Mouse (Mus musculus): ENCODE results near the gene Atg4a. TPM values are rescaled to one million over a fixed set of nuclear protein-coding genes. Genes with fewer than 3 reads are reported as not detected.

Gene Atg4a
- polyA plus RNA-seq (2014; fragmentation: Illumina TruSeq; extraction: RNeasy Lipid Tissue Mini Kit (QIAGEN cat#74804); ENCODE audit: low read depth, low replicate concordance): 60.5 TPM

DNA sequence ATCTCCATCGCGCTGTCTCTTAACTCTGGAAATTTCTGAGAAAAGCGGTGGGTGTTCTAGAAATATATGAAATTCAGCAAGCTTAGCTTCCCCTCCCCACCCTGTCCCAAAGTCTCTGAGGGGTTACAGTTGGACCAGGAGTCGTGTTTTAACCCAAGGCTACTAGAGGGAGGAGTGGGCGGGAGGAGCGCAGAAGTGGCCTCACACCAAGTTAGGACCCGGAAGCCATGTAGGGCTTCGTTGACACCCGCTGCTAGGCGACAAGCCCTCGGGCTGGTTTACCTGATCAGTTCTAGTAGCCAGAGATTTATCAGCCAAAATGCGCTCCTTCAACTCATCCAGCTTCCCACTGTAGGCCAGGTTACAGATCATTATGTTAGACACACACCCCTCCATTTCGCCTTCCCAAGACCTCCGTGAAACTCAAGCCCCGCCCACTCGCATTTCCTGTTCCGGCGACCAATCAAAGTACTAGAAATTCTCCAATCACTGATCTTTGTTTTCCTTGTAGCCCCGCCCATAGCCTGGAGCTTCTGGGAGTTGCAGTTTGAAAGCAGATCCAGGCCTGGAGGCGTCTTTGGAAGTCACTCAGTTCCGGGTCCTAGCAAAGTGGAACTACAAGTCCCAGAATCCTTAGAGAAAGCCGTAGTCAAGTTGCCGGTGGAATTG is at the start of gene Atg4a, which contains the start of gene Psmd10:
Gene Atg4a, plus strand, starts transcription at position 636 of the 669 bp plus-strand sequence.
Gene Psmd10, minus strand, starts transcription at position 457 of the 669 bp plus-strand sequence.

DNA sequence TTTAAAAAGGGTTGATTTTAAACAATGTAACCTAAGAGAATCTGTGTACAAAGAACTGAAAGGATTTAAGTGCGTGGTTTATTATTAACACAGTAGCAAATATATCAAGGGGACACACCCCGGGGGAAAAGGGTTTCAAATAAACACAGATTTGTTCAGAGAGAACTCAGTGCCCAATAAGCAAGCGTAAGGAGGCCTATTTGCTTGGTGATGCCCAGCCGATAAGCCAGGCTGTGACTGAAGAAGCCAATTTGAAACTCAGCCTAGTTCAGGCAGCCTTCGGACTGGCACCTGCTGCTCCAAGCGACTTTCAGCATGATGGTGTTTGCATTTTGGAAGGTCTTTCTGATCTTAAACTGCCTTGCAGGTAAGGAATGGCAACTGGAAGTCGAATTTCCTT is 49.3 kb upstream of the Atg4a start, which contains the start of gene Vsig1:
Gene Vsig1, plus strand, starts transcription at position 249 of the 400 bp plus-strand sequence.

Other genes starting within 250 kb of the Atg4a start
- gene Tex13b, start 143.5 kb upstream of the Atg4a start, polyA plus RNA-seq (2014; fragmentation: Illumina TruSeq; extraction: RNeasy Lipid Tissue Mini Kit (QIAGEN cat#74804); ENCODE audit: low read depth, low replicate concordance): not detected
- gene Vsig1, start 49.3 kb upstream of the Atg4a start, polyA plus RNA-seq (2014; fragmentation: Illumina TruSeq; extraction: RNeasy Lipid Tissue Mini Kit (QIAGEN cat#74804); ENCODE audit: low read depth, low replicate concordance): not detected
- gene Psmd10, start 179 bp upstream of the Atg4a start, polyA plus RNA-seq (2014; fragmentation: Illumina TruSeq; extraction: RNeasy Lipid Tissue Mini Kit (QIAGEN cat#74804); ENCODE audit: low read depth, low replicate concordance): 51.6 TPM

Data from adrenal gland, adult 10 weeks (tissue).